Mouse (Mus musculus): ENCODE measurements around the gene Antxr2. TPM values are rescaled to one million over a fixed set of nuclear protein-coding genes. Genes with fewer than 3 reads are reported as not detected.

Gene Antxr2
- total RNA-seq, 2 experiments from 2014 or later: 8.1 to 12.1 TPM

DNA sequence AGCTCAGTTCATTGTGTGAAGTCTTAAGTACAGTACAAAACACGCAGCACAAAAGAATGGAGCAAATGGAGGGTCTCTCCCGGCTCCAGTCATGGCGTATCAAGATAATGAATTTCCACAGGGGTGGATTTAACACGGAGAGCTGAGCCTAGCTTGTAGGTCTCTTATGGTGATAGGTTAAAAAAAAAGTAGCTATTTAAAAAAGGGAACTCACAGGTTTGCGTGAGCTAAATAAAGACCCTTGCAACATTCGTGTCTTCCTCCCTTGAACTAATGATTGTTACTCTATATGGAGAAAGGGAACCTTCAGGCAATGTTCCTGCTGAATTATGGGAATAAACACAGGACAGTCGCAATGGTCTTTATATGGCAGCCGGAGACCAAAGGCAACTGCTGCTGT lies 150.7 kb downstream of the Antxr2 start:
- no peak for DNase-seq
- intact Hi-C loops (cut with DNase I): no loop called here
- Histone ChIP-seq H3K27ac (no peak overlapping the region), H3K4me3 (no peak overlapping the region)
- TF ChIP-seq CTCF (IDR thresholded peaks at IDR 0.05): no peak

DNA sequence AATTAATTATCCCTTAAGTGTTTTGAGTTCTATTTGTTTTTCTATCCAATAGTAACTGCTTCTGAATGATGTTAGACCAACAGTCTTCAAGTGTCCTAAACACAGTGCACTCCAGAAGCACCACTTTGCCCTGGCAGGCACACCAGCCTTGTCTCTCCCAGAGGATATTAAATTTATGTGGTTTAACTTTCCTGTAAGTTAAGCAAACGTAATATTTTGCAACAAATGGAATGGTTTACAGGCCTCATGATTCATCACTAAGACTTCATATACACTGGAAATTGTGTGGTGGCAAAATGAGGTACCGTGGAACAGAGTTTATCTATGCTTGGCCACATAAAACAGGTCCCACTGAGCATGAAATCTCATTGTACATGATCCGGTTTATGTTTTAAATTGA lies 152.0 kb downstream of the Antxr2 start:
- intact Hi-C loops (cut with DNase I): no loop called here
- H3K27ac ChIP-seq: no peak overlapping the region
- TF ChIP-seq CTCF (IDR thresholded peaks at IDR 0.05): no peak
- H3K4me3 ChIP-seq: no peak overlapping the region
- no peak for DNase-seq

DNA sequence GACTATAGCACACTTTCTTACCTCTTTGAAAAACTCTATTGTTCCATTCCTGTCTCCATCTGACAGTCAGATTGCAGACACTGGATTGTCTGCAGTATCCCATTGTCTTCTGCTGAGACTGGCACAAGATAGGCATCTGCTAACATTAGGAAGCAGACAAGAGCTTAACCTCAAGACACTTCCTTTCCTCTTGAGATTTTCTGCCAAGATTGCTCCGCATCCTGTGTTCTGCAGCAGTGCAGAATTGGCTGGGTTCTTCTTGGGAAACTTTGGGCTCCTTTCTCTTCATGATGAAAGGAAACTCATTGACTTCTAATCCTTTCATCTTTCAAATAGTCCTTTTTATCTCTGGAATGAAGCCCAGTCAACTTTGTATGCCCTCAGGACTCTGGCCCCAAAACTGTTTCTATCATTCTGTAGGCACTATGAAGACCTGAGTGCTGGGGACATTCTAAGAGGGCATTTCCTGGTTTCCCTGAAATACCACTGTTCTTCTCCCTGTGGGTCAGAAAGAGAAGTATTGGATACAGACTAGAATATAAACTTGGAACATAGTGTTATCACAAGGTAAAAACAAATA lies 152.5 kb downstream of the Antxr2 start:
- no peak overlapping the region for H3K4me3 ChIP-seq
- no peak overlapping the region for H3K27ac ChIP-seq
- no peak for TF ChIP-seq CTCF (IDR thresholded peaks at IDR 0.05)
- intact Hi-C loops (cut with DNase I): no loop called here
- no peak for DNase-seq

DNA sequence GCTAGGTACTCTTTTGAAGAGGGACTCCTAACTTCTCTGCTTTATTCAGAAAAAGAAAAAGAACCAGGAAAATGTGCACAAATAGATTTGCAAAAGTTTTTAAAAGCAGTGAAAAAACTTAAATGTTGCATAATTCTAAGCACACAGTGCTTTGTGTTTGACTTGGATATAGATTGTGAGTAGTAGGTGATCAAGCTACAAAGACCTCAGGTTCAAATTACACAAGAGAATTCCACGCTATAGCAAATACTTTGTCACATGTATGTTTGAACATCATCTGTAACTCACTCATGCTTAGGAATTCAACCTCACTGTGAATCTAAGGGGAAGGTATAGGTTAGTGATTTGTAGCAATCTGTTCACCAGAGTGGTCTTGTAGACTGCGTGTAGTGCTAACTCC lies 153.9 kb downstream of the Antxr2 start:
- Histone ChIP-seq H3K27ac (no peak overlapping the region), H3K4me3 (no peak overlapping the region)
- intact Hi-C loops (cut with DNase I): no loop called here
- no peak for TF ChIP-seq CTCF (IDR thresholded peaks at IDR 0.05)
- no peak for DNase-seq

DNA sequence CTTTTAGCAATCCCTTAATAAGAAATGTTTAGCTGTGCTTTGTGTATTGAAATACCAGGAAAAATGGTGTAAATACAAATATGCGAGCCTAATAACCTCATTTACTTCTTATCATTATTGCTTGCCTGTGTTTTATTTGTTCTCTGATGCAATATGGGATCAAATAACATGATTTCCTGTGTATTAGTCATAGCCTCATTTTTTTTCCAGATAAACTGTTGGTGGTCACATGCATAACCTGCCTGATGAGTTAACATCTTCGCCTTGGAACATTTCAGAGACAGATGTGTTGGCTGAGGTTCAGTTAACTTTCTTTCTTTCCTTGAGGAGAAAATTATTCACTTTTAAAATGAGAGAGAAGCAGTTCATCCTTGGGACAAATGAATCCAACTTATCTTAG lies 162.9 kb downstream of the Antxr2 start:
- intact Hi-C loops (cut with DNase I): no loop called here
- DNase-seq: no peak
- H3K4me3 ChIP-seq: no peak overlapping the region
- H3K27ac ChIP-seq: peak overlapping the region; percentile 67
- no peak for TF ChIP-seq CTCF (IDR thresholded peaks at IDR 0.05)

DNA sequence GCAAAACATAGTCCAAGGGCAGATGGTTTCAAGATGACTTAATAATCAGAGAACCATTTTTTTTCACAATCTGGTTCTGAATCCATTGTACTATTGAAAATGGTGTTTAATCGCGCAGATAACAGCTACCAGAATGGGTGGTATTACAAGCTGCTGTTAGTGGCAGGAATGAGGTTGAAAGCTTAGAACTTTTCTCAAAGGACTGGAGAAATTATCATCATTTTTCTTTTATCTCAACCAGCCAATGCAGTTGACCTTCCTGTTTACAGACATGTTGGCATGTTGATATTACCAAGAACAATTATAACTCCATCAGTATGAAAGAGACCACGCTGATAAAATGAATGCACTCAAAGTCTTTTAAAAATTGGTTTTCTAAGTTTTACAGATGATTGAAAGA lies 163.9 kb downstream of the Antxr2 start:
- intact Hi-C loops (cut with DNase I): no loop called here
- no peak for TF ChIP-seq CTCF (IDR thresholded peaks at IDR 0.05)
- H3K27ac ChIP-seq: peak overlapping the region; percentile 67

DNA sequence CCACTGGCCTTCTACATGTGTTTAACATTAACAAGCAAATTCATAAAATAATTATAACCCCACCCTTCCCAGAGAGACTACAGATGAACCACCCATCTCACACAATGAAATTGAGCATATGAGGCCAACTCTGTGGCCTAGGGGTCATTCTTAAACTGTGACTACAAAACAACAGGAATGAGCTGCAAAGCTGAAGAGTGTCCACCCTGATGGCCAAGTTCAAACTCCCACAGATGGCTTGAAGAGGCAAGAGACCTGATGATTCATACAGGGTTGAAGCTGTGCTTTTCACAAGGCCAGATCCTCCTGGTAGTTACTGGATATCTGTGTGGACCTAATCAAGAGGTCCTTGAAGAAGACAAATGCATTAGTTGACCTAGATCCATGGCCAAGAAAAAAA lies 173.7 kb downstream of the Antxr2 start:
- no peak overlapping the region for H3K4me3 ChIP-seq
- DNase-seq: peak; percentile 34
- H3K27ac ChIP-seq: peak overlapping the region; percentile 57

More for the DNA sequence above, 163.9 kb downstream of the Antxr2 start:
- DNase-seq: no peak
- no peak overlapping the region for H3K4me3 ChIP-seq

DNA sequence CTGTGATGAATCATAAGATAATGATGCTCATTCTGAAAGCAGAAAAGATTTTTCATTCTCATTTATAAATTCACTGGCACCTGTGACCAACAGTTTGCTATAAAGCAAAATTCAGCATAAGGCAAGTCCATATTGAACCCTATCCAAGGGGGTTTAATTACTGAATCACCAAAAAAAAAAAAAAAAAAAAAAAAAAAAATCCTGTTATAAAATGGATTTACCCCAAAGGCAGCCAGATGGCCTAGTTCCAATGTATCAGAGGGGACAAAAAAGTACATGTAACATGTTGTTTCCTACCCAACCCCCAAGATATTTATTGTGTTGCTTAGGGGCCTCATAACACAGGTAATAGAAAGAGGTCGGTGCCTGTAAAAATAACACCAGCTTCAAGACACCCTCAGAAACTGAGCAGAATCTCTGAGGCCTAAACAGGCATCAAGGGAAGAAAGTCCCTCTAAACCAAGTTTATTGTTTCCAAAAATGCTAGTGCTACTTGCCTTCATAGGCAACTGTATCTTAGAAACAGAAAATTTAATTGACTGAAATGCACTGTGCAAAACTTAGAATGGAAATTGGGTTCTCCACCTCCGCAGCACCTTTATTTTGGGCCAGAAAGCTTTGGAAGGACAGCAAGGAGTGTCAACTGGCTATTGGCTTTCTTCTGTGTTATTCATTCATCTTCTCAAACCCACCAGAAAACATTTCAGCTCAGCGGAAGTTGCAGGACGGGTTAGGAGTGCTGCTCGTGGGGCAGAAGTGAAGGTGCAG lies 178.7 kb downstream of the Antxr2 start:
- no peak for DNase-seq
- Histone ChIP-seq H3K27ac (no peak overlapping the region), H3K4me3 (no peak overlapping the region)
- intact Hi-C loops (cut with DNase I): no loop called here
- no peak for TF ChIP-seq CTCF (IDR thresholded peaks at IDR 0.05)

More for the DNA sequence above, 173.7 kb downstream of the Antxr2 start:
- intact Hi-C loops (cut with DNase I): no loop called here
- no peak for TF ChIP-seq CTCF (IDR thresholded peaks at IDR 0.05)

DNA sequence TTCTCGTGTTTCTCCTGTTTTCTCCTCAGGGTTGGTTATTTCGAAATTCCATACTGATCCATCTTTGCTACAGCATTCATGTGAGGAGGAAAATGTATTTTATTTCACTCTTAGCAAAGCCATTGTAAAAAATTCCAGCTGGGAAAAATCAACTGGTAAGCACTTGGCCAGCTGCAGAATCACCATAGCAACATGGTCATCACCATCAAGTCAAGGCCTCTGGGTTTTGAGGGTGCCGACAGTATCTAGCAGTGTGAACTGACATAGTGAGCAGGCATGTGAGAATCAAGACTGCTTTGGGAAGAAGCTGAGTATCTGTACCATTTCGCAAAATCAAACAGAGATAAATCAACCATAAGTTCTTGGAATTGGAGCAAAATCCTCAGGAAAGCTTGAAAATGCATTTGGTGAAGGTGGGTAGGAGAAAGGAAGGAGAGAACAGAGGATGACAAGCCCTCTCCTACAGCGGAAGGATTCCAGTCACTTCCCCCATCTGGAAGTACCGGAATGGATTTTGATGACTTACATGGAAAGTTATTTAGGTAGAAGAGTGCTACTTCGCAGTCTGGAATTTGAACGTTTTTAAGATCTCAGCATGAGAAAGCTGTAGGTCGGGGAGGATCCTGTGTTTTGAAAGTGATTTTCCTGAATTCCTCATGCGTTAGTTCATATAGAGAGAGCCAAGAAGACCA lies 183.5 kb downstream of the Antxr2 start:
- intact Hi-C loops (cut with DNase I): no loop called here
- Histone ChIP-seq H3K27ac (peak overlapping the region; percentile 68), H3K4me3 (no peak overlapping the region)
- TF ChIP-seq CTCF (IDR thresholded peaks at IDR 0.05): no peak
- DNase-seq: peak; percentile 60

DNA sequence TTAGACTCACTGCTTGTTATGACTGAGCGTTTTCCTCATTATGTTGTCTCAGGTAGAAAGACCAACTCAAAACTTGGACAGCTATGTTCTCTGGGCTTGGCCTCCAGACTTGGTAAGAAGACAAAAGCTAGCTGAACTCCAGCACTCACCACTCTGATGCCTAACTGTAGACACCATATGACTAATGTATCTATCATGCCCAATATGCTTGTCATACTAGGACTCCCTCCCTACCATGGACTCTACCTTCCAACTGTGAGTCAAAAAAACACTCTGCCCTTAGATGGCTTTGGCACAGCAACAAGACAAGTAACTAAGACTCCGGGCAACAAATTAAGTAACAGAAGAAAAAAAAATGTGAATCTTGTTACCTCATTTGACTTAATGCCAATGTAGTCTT lies 184.3 kb downstream of the Antxr2 start:
- intact Hi-C loops (cut with DNase I): no loop called here
- no peak overlapping the region for H3K4me3 ChIP-seq
- DNase-seq: no peak
- TF ChIP-seq CTCF (IDR thresholded peaks at IDR 0.05): no peak
- H3K27ac ChIP-seq: peak overlapping the region; percentile 68; the same call in 1 of the 2 replicates

DNA sequence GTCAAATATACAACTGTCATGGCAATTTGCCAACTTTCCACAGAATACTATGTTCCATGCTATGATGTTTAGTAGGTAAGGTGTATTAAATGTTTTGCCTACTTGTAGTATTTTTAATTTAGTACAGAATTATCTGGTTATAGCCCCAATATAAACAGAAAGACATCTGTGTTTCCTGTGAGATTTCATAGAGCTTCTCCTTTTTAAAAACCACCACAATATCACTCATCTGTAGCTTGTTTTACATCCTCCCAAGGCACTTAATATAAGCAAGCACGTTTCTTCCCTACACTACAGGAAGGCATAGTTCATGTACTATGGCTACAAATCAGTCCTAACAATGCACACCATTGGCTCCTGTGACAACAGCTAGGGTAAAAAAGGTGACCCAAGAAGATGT lies 188.8 kb downstream of the Antxr2 start:
- no peak for TF ChIP-seq CTCF (IDR thresholded peaks at IDR 0.05)
- Histone ChIP-seq H3K4me3 (no peak overlapping the region), H3K27ac (no peak overlapping the region)
- intact Hi-C loops (cut with DNase I): no loop called here
- DNase-seq: no peak

DNA sequence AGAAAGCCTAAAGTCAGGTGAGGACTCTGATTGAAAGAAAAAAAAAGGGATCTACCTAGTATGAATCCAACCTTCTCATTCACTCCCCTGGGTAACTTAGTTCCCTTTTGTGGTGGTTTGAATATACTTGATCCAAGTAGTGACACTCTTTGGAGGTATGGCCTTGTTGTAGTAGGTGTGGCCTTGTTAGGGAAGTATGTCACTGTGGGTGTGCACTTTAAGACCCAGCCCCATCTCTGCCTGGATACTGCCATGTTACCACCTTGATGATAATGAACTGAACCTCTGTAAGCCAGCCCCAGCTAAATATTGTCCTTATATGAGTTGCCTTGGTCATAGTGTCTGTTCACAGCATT lies 190.9 kb downstream of the Antxr2 start:
- Histone ChIP-seq H3K4me3 (no peak overlapping the region), H3K27ac (no peak overlapping the region)
- intact Hi-C loops (cut with DNase I): no loop called here
- no peak for TF ChIP-seq CTCF (IDR thresholded peaks at IDR 0.05)
- DNase-seq: no peak

DNA sequence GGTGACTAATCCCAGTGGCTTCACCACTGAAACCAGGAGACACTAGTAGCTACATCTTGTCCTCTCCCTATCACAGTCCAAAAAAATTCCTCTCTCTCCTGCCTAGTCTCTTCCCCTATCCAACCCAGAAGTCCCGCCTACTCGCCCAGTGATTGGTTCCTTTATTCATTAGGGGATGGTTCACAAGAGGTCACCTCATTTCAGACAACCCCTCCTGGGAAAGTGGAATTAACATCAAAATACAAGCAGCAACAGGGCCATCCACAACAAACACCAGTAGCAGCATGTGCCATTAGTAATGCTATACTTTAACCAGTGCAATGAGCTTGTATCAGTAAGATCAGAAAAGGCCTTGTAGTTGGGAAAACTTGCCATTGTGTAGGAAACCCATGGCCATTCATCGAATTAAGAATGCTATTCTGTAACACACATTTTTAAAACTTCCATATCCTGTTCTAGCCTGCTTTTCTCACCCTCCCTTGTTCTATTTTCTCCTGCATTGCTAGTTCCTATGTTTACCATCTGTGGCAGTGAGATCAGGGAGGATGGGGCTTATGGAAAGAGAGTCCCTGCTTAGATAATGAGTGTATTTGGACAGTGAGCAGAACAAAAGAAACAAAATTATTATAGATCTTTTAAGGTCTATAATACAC lies 191.4 kb downstream of the Antxr2 start:
- no peak for TF ChIP-seq CTCF (IDR thresholded peaks at IDR 0.05)

More for the DNA sequence above, 191.4 kb downstream of the Antxr2 start:
- Histone ChIP-seq H3K27ac (no peak overlapping the region), H3K4me3 (no peak overlapping the region)
- no peak for DNase-seq
- intact Hi-C loops (cut with DNase I): no loop called here

Measured in gastrocnemius, adult 2 months (tissue).